Mouse (Mus musculus) retina, postnatal 1 day (tissue): ENCODE results near the gene Psph.

Experiments
- DNase-seq: peaks from one replicate; pipeline ENCODE4 v3.0.0-alpha.2; 2012

Gene Psph

GRCm38 (mm10) chr5:129730344-129730743 is 56.9 kb downstream of the Psph start:
- no peak for DNase-seq

- DNase-seq: no peak
Measured at GRCm38 (mm10) chr5:129729286-129729685, 58.0 kb downstream of the Psph start.

- peak; percentile 9 for DNase-seq
Measured at GRCm38 (mm10) chr5:129726784-129727183, 60.5 kb downstream of the Psph start.

- peak; percentile 21 for DNase-seq
Measured at GRCm38 (mm10) chr5:129725774-129726392, 61.4 kb downstream of the Psph start.

- peak; percentile 94 for DNase-seq
Measured at GRCm38 (mm10) chr5:129724834-129725773, 62.1 kb downstream of the Psph start, which contains the start of gene Nipsnap2. TSS of gene Nipsnap2 (plus strand) at chr5:129725063.

- DNase-seq: no peak
Measured at GRCm38 (mm10) chr5:129724268-129724667, 63.0 kb downstream of the Psph start.

- DNase-seq: no peak
Measured at GRCm38 (mm10) chr5:129720176-129720575, 67.1 kb downstream of the Psph start.

- DNase-seq: no peak
Measured at GRCm38 (mm10) chr5:129717016-129717415, 70.2 kb downstream of the Psph start.
